Mouse (Mus musculus): ENCODE measurements around the gene Plk2.
"Not testable (repeated sequence)": the region's sequence is repeated elsewhere in the genome, so short reads cannot be mapped to it uniquely, and the experiment has no call there.

Gene Plk2

GRCm38 (mm10) chr13:110404686-110405085 lies 9.8 kb downstream of the Plk2 start:
- not testable (repeated sequence) for DNase-seq (ENCODE audit: low read depth in 2 of 2, low spot score in 2 of 2)

- no peak for DNase-seq (ENCODE audit: low read depth in 2 of 2, low spot score in 2 of 2)
Observed at GRCm38 (mm10) chr13:110406152-110406551, 11.3 kb downstream of the Plk2 start.

GRCm38 (mm10) chr13:110412572-110413209 lies 17.8 kb downstream of the Plk2 start:
- no peak for DNase-seq (ENCODE audit: low read depth in 2 of 2, low spot score in 2 of 2)

GRCm38 (mm10) chr13:110418656-110419055 lies 23.8 kb downstream of the Plk2 start:
- no peak for DNase-seq (ENCODE audit: low read depth in 2 of 2, low spot score in 2 of 2)

- no peak for DNase-seq (ENCODE audit: low read depth in 2 of 2, low spot score in 2 of 2)
Observed at GRCm38 (mm10) chr13:110419640-110420039, 24.8 kb downstream of the Plk2 start.

- no peak for DNase-seq (ENCODE audit: low read depth in 2 of 2, low spot score in 2 of 2)
Observed at GRCm38 (mm10) chr13:110422434-110422833, 27.6 kb downstream of the Plk2 start.

- DNase-seq (ENCODE audit: low read depth in 2 of 2, low spot score in 2 of 2): no peak
Observed at GRCm38 (mm10) chr13:110425512-110426222, 30.8 kb downstream of the Plk2 start.

GRCm38 (mm10) chr13:110431388-110431787 lies 36.5 kb downstream of the Plk2 start:
- DNase-seq (ENCODE audit: low read depth in 2 of 2, low spot score in 2 of 2): no peak

GRCm38 (mm10) chr13:110432062-110432566 lies 37.3 kb downstream of the Plk2 start:
- no peak for DNase-seq (ENCODE audit: low read depth in 2 of 2, low spot score in 2 of 2)

GRCm38 (mm10) chr13:110432613-110433012 lies 37.8 kb downstream of the Plk2 start:
- DNase-seq (ENCODE audit: low read depth in 2 of 2, low spot score in 2 of 2): no peak

- DNase-seq (ENCODE audit: low read depth in 2 of 2, low spot score in 2 of 2): no peak
Observed at GRCm38 (mm10) chr13:110436692-110437091, 41.8 kb downstream of the Plk2 start.

GRCm38 (mm10) chr13:110438624-110439023 lies 43.8 kb downstream of the Plk2 start:
- no peak for DNase-seq (ENCODE audit: low read depth in 2 of 2, low spot score in 2 of 2)

GRCm38 (mm10) chr13:110444335-110444734 lies 49.5 kb downstream of the Plk2 start:
- DNase-seq (ENCODE audit: low read depth in 2 of 2, low spot score in 2 of 2): no peak

GRCm38 (mm10) chr13:110444894-110445293 lies 50.0 kb downstream of the Plk2 start:
- no peak for DNase-seq (ENCODE audit: low read depth in 2 of 2, low spot score in 2 of 2)

GRCm38 (mm10) chr13:110446434-110446833 lies 51.6 kb downstream of the Plk2 start:
- DNase-seq (ENCODE audit: low read depth in 2 of 2, low spot score in 2 of 2): no peak

GRCm38 (mm10) chr13:110450056-110450455 lies 55.2 kb downstream of the Plk2 start:
- DNase-seq (ENCODE audit: low read depth in 2 of 2, low spot score in 2 of 2): no peak
